In the genomic region with DNA sequence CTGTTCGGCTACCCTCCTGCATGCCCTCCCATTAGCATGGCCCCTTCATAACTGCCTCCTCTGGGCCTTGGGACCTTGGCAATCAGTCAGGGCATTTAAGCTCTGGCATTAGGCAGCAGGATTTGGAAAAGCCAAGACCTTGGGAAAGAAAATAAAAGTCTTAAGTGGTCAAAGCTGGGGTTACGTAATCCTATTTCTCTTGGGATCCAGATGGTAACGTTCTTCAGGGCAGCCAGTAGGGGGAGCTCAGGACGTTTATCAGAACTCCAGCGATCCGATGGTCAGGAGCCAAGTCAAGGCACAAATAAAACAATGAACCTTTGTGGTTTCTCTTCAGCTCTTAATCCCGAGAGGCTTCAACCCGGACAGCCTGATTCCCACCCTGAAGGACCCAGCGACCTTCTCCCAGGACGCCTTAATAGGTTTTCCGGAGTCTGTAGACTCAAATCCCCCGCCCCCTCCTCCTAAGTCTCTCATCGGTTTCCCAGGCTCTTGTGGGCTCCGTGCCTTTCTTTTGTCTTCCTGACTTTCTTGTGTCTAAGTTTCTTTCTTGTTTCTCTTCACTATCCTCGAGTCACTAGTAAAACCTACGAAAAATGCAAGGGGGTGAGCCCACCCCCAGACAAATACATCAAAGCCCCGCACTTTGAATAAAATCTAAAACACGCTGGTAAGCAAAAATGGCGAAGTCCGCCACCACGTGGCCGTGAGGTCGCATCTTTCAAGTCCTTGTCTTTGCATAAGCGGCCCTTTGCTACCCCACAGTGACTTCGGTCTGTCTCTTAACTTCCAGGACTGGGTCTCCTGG, we compare ENCODE assay signal across 8 mouse cellular contexts. TPM values are rescaled to one million over a fixed set of nuclear protein-coding genes. Genes with fewer than 3 reads are reported as not detected.
DNase-seq lines count a peak whose midpoint lies in the region; ATAC-seq and TF ChIP-seq lines count a peak whose summit lies in the region.

No protein-coding gene starts in this region.

- peak overlapping the region; percentile 90 for H3K27ac ChIP-seq in hindbrain, embryonic 15.5 days (replicated peaks)
- peak overlapping the region; percentile 99 for H3K27ac ChIP-seq in left cerebral cortex, adult 2 months

- no peaks in the 10 kb centered on the region for H3K36me3 ChIP-seq in hindbrain, embryonic 15.5 days

- no peaks in the 10 kb centered on the region for H3K27me3 ChIP-seq in hindbrain, embryonic 15.5 days

- TF ChIP-seq CTCF in left cerebral cortex, adult 2 months (IDR thresholded peaks at IDR 0.05): peak; percentile 83

- peak; percentile 52 for ATAC-seq in hindbrain, embryonic 15.5 days (ENCODE audit: low FRiP score, low read depth)
- ATAC-seq in megakaryocyte, adult 5-6 weeks (ENCODE audit: poor library complexity, severe bottlenecking): peak; percentile 81

- intact Hi-C loops in left cerebral cortex, adult 2 months (cut with DNase I): loop anchor here (1.0 to 10.0 kb wide), 9 partner anchors 127 to 822 kb away; partner anchors contain the start of genes Eaf2, Golgb1, Lrrc58 and Stxbp5l

- peaks cover 49% of the 10 kb centered on the region for H3K4me1 ChIP-seq in hindbrain, embryonic 15.5 days (replicated peaks)

- peak overlapping the region; percentile 47 for H3K9ac ChIP-seq in hindbrain, embryonic 15.5 days

- H3K9me3 ChIP-seq in hindbrain, embryonic 15.5 days: no peaks in the 10 kb centered on the region

- peak; percentile 59 for DNase-seq in WW6 (ENCODE audit: low read depth, low spot score)
- DNase-seq in cerebellum, postnatal 25 days: peak; percentile 92 to 93
- DNase-seq in frontal cortex, postnatal 36 days (ENCODE audit: low spot score in 2 of 2): peak; percentile 84 to 86
- DNase-seq in left cerebral cortex, adult 2 months (ENCODE audit: extremely low spot score in 1 of 2, low spot score in 2 of 2): peak; percentile 86 to 87
- DNase-seq in right cerebral cortex, postnatal 10 days (ENCODE audit: low spot score in 2 of 2): peak; percentile 91 to 93
- peak; percentile 81 to 85 for DNase-seq in urinary bladder, postnatal 4 days (ENCODE audit: low spot score in 2 of 2)

- H3K4me2 ChIP-seq in hindbrain, embryonic 15.5 days: peak overlapping the region; percentile 65

- H3K4me3 ChIP-seq in hindbrain, embryonic 15.5 days: peak overlapping the region; percentile 43
- peak overlapping the region; percentile 51 for H3K4me3 ChIP-seq in left cerebral cortex, adult 2 months

- WGBS in hindbrain, embryonic 15.5 days: 1% methylated on average over 25 of the region's 25 CpGs

RNA-seq across cellular contexts. Expression of gene Ndufb4, which starts 30.6 kb away (rescaled TPM):
- 56.8 and 59.9 TPM in 2 replicates for polyA plus RNA-seq in hindbrain, embryonic 15.5 days (2015; fragmentation: Nextera tagmentation; extraction: Ambion mirVana)
- 10 to 100 TPM; 68.5 to 69.7 TPM for total RNA-seq in left cerebral cortex, adult 2 months (2021)
- 35.2 and 58.3 TPM in 2 replicates for total RNA-seq in megakaryocyte, adult 5-6 weeks (2015)
- total RNA-seq in megakaryocyte, adult 5-6 weeks (2017): 11.5 TPM in 2 replicates

Comparison
In these comparisons a context has a peak if more than half of its experiments do, and no peak if none do; other contexts are left out.
1. Peak in every context shown above with its lines: DNase-seq, ATAC-seq, H3K4me3 ChIP-seq and H3K27ac ChIP-seq.